Mouse (Mus musculus): Measurements from ENCODE around the gene Pear1. TPM values are rescaled to one million over a fixed set of nuclear protein-coding genes. Genes with fewer than 3 reads are reported as not detected.

The Pear1 gene
- total and polyA plus RNA-seq, 2 experiments from 2014 or later, result 7.4 to 19.4 TPM

GRCm38 (mm10) chr3:87768431-87768830, 55.7 kb downstream of the Pear1 start:
- peaks cover 4% of the 10 kb centered on the region; the same call in 1 of the 2 replicates for H3K27me3 ChIP-seq (ENCODE audit: insufficient read depth, low read length)
- DNase-seq (ENCODE audit: low spot score) (no peak), ATAC-seq (no peak)
- H3K27ac ChIP-seq, result peak overlapping the region; percentile 52; the same call in 1 of the 2 replicates
- H3K4me2 ChIP-seq (ENCODE audit: low read depth, low read length), result peak overlapping the region; percentile 42
- H3K4me1 ChIP-seq (ENCODE audit: insufficient read depth, low read length), result no peaks in the 10 kb centered on the region; the same call in 1 of the 2 replicates
- no peaks in the 10 kb centered on the region for H3K36me3 ChIP-seq (ENCODE audit: insufficient read depth, low read length)
- no peak for TF ChIP-seq CTCF (IDR thresholded peaks at IDR 0.05; ENCODE audit: low read depth)
- peak overlapping the region; percentile 26 for H3K4me3 ChIP-seq (ENCODE audit: low read length)
- 54% methylated on average over 6 of the region's 6 CpGs for WGBS
- 0 out of 2 replicates have a peak overlapping the region, but pooled peaks have one; percentile 9 for H3K9ac ChIP-seq (replicated peaks; ENCODE audit: low read length)
- H3K9me3 ChIP-seq (ENCODE audit: low read length), result no peaks in the 10 kb centered on the region

GRCm38 (mm10) chr3:87767764-87768163, 56.3 kb downstream of the Pear1 start:
- peak overlapping the region; percentile 42 for H3K4me2 ChIP-seq (ENCODE audit: low read depth, low read length)
- H3K4me1 ChIP-seq (ENCODE audit: insufficient read depth, low read length), result no peaks in the 10 kb centered on the region; the same call in 1 of the 2 replicates
- no peak overlapping the region; the same call in 1 of the 2 replicates for H3K27ac ChIP-seq
- TF ChIP-seq CTCF (IDR thresholded peaks at IDR 0.05; ENCODE audit: low read depth), result no peak
- WGBS, result 66% methylated on average over 8 of the region's 8 CpGs
- H3K27me3 ChIP-seq (ENCODE audit: insufficient read depth, low read length), result peaks cover 4% of the 10 kb centered on the region; the same call in 1 of the 2 replicates
- H3K4me3 ChIP-seq (ENCODE audit: low read length), result peak overlapping the region; percentile 26
- no peaks in the 10 kb centered on the region for H3K9me3 ChIP-seq (ENCODE audit: low read length)
- ATAC-seq (no peak), DNase-seq (ENCODE audit: low spot score) (no peak)
- H3K36me3 ChIP-seq (ENCODE audit: insufficient read depth, low read length), result no peaks in the 10 kb centered on the region
- H3K9ac ChIP-seq (replicated peaks; ENCODE audit: low read length), result no peak overlapping the region

DNA sequence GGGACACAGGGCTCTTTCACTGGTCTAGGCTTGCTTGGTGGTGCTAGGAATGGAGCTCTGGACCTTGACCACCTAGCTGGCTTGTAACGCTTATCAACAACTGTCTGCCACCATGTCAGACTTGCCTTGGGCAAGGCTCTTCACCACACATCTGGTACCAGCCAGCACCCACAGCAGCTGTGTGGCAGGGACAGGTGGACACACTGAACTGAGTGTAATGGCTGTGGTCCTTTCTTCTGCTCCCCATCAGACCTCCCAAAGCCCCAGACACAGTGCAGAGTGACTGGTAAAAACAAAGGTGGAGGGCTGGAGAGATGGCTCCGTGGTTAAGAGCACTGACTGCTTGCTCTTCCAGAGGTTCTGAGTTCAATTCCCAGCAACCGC, 57.8 kb downstream of the Pear1 start:
- Histone ChIP-seq H3K36me3 (ENCODE audit: insufficient read depth, low read length) (no peaks in the 10 kb centered on the region), H3K4me3 (ENCODE audit: low read length) (no peak overlapping the region), H3K9ac (replicated peaks; ENCODE audit: low read length) (no peak overlapping the region), H3K9me3 (ENCODE audit: low read length) (no peaks in the 10 kb centered on the region), H3K4me1 (ENCODE audit: insufficient read depth, low read length) (no peaks in the 10 kb centered on the region; the same call in 1 of the 2 replicates), H3K4me2 (ENCODE audit: low read depth, low read length) (no peak overlapping the region), H3K27ac (no peak overlapping the region), H3K27me3 (ENCODE audit: insufficient read depth, low read length) (peaks cover 4% of the 10 kb centered on the region; the same call in 1 of the 2 replicates)
- TF ChIP-seq CTCF (IDR thresholded peaks at IDR 0.05; ENCODE audit: low read depth), result no peak
- WGBS, result 84% methylated on average over 3 of the region's 3 CpGs
- DNase-seq (ENCODE audit: low spot score), result no peak
- no peak for ATAC-seq

GRCm38 (mm10) chr3:87765631-87766283, 58.3 kb downstream of the Pear1 start:
- DNase-seq (ENCODE audit: low spot score) (no peak), ATAC-seq (no peak)
- TF ChIP-seq CTCF (IDR thresholded peaks at IDR 0.05; ENCODE audit: low read depth), result no peak
- H3K27me3 ChIP-seq (ENCODE audit: insufficient read depth, low read length), result peaks cover 4% of the 10 kb centered on the region; the same call in 1 of the 2 replicates
- no peaks in the 10 kb centered on the region for H3K36me3 ChIP-seq (ENCODE audit: insufficient read depth, low read length)
- H3K9me3 ChIP-seq (ENCODE audit: low read length), result no peaks in the 10 kb centered on the region
- H3K9ac ChIP-seq (replicated peaks; ENCODE audit: low read length), result no peak overlapping the region
- WGBS, result 86% methylated on average over 5 of the region's 5 CpGs
- H3K27ac ChIP-seq, result peak overlapping the region; percentile 15; the same call in 1 of the 2 replicates
- no peak overlapping the region for H3K4me2 ChIP-seq (ENCODE audit: low read depth, low read length)
- H3K4me3 ChIP-seq (ENCODE audit: low read length), result no peak overlapping the region
- H3K4me1 ChIP-seq (ENCODE audit: insufficient read depth, low read length), result no peaks in the 10 kb centered on the region; the same call in 1 of the 2 replicates

DNA sequence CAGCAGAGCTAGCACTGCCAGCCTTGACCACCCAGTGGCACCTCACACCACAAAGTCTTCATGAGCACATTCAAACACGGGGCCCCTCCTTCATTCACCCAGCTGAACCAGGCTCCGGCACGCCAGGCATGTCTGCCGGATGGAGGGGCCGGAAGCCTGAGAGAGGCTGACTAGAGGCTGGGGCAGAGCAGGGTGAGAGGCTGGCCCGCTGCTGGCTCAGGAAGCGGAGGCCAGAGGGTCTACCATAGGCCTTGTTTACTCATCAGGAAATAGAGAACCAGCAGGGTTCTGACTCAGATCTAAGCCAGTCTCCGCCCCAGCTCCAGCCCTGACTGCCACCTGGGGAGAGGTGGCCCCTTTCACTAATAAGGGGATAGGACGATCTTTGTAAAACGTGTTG, 59.0 kb downstream of the Pear1 start:
- H3K27me3 ChIP-seq (ENCODE audit: insufficient read depth, low read length), result peaks cover 4% of the 10 kb centered on the region; the same call in 1 of the 2 replicates
- no peak overlapping the region for H3K4me3 ChIP-seq (ENCODE audit: low read length)
- 26% methylated on average over 10 of the region's 10 CpGs for WGBS
- no peaks in the 10 kb centered on the region for H3K9me3 ChIP-seq (ENCODE audit: low read length)
- no peaks in the 10 kb centered on the region; the same call in 1 of the 2 replicates for H3K4me1 ChIP-seq (ENCODE audit: insufficient read depth, low read length)
- no peak for DNase-seq (ENCODE audit: low spot score)
- TF ChIP-seq CTCF (IDR thresholded peaks at IDR 0.05; ENCODE audit: low read depth), result no peak
- H3K4me2 ChIP-seq (ENCODE audit: low read depth, low read length), result no peak overlapping the region
- H3K27ac ChIP-seq, result peak overlapping the region; percentile 32; the same call in 1 of the 2 replicates
- ATAC-seq, result no peak
- no peak overlapping the region for H3K9ac ChIP-seq (replicated peaks; ENCODE audit: low read length)
- H3K36me3 ChIP-seq (ENCODE audit: insufficient read depth, low read length), result no peaks in the 10 kb centered on the region

DNA sequence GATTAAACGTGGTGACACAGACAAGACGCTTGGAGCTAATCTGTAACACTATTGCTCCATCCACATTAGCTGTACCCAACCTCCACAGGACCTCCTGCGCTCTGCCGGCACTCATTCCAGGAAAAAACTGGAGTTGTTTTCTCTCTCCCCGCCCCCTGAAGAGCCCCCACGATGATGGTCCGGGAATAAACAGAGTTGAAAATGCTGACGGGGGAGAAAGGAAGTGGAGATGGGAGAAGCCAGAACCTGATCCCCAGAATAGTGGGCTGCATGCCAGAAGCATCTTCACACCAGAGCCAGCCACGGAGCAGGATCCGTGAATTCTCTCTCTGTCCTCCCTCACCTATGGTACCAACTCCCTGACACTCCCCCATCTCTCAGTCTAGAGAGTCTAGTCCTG, 59.6 kb downstream of the Pear1 start:
- Histone ChIP-seq H3K27ac (peak overlapping the region; percentile 51), H3K36me3 (ENCODE audit: insufficient read depth, low read length) (no peaks in the 10 kb centered on the region), H3K4me2 (ENCODE audit: low read depth, low read length) (no peak overlapping the region), H3K27me3 (ENCODE audit: insufficient read depth, low read length) (peaks cover 1% of the 10 kb centered on the region; the same call in 1 of the 2 replicates), H3K9ac (replicated peaks; ENCODE audit: low read length) (0 out of 2 replicates have a peak overlapping the region, but pooled peaks have one; percentile 5), H3K4me1 (ENCODE audit: insufficient read depth, low read length) (no peaks in the 10 kb centered on the region; the same call in 1 of the 2 replicates), H3K9me3 (ENCODE audit: low read length) (no peaks in the 10 kb centered on the region), H3K4me3 (ENCODE audit: low read length) (no peak overlapping the region)
- no peak for TF ChIP-seq CTCF (IDR thresholded peaks at IDR 0.05; ENCODE audit: low read depth)
- DNase-seq (ENCODE audit: low spot score), result peak; percentile 28
- no peak for ATAC-seq
- WGBS, result 27% methylated on average over 10 of the region's 10 CpGs

All from hindbrain, postnatal 0 days (tissue).